Mouse (Mus musculus) heart, embryonic 11.5 days (tissue): Measurements from ENCODE around the gene Zkscan16. TPM values are rescaled to one million over a fixed set of nuclear protein-coding genes. Genes with fewer than 3 reads are reported as not detected.

Source experiments
- ATAC-seq: fragments of 200-750 bp; cut with Nextera tagmentation; replicated peaks from 2 replicates; pipeline ENCODE4 v1.8.0; 2017; ENCODE audit warnings: moderate library complexity; ENCODE audit not compliant: insufficient number of reproducible peaks, low FRiP score, low TSS enrichment
- H3K27ac ChIP-seq: fragments of 300-500 bp; sonication (generic); 2 replicates; pipeline ENCODE4 v1.5.1; 2014; ENCODE audit warnings: mild to moderate bottlenecking, low read depth, low read length
- H3K27me3 ChIP-seq: fragments of 300-500 bp; sonication (generic); 2 replicates; pipeline ENCODE4 v1.6.1; 2014; ENCODE audit warnings: mild to moderate bottlenecking, low read length, mixed read lengths; ENCODE audit not compliant: control insufficient read depth, insufficient read depth
- H3K36me3 ChIP-seq: fragments of 300-500 bp; sonication (generic); 2 replicates; pipeline ENCODE4 v1.6.1; 2014; ENCODE audit warnings: mild to moderate bottlenecking, low read length, moderate library complexity, mixed read lengths; ENCODE audit not compliant: control insufficient read depth, insufficient read depth
- H3K4me1 ChIP-seq: fragments of 300-500 bp; sonication (generic); 2 replicates; pipeline ENCODE4 v1.6.1; 2014; ENCODE audit warnings: low read length; ENCODE audit not compliant: control insufficient read depth, insufficient read depth
- H3K4me2 ChIP-seq: fragments of 300-500 bp; sonication (generic); 2 replicates; pipeline ENCODE4 v1.6.1; 2014; ENCODE audit warnings: mild to moderate bottlenecking, moderate library complexity
- H3K4me3 ChIP-seq: fragments of 300-500 bp; sonication (generic); 2 replicates; pipeline ENCODE4 v1.5.1; 2014; ENCODE audit warnings: low read depth, low read length
- H3K9ac ChIP-seq: fragments of 300-500 bp; sonication (generic); 2 replicates; pipeline ENCODE4 v1.6.1; 2014; ENCODE audit warnings: mild to moderate bottlenecking, low read depth, low read length, moderate library complexity
- H3K9me3 ChIP-seq: fragments of 300-500 bp; sonication (generic); replicated peaks from 2 replicates; pipeline ENCODE4 v1.6.1; 2016; ENCODE audit warnings: low read length; ENCODE audit not compliant: control insufficient read depth
- WGBS: fragments of 180-500 bp; shearing (Covaris S2); extraction: QIAGEN DNeasy Blood & Tissue Kit; methylation state at CpG from one replicate; pipeline ENCODE4 v1.1.7; 2014; ENCODE audit not compliant: insufficient replicate concordance; 5-methylcytosine and 5-hydroxymethylcytosine counted together
- polyA plus RNA-seq: library from polyadenylated mRNA; unstranded; fragments of >200 nt; fragmentation: Nextera tagmentation; extraction: Ambion mirVana; gene quantifications from 2 replicates; pipeline ENCODE4 v1.2.1, GENCODE M21; 2014

Zkscan16 gene
- polyA plus RNA-seq, 1 experiment from 2014 or later, result 0.20 TPM

DNA sequence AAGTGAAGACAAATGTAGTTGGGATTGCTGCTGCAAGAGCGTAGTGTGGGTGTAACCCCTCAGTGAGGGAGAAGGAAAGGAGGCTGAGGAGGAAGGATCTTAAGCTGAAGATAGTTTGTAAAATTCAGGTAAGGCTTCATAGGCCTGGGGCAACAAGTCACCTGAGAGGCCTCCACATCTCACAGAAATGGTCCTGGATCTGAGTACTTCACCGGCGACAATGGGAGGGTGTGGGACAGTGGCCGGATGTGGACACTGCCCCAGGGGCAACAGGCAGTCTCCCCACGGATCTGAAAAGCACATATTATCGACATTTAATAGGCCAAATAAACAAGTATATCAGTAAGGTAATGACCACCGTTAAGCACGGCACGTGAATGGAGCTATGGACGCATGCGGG lies 9.2 kb downstream of the Zkscan16 start:
- no peak overlapping the region for H3K4me3 ChIP-seq
- H3K27ac ChIP-seq, result no peak overlapping the region
- H3K4me1 ChIP-seq, result no peaks in the 10 kb centered on the region
- no peak overlapping the region for H3K9ac ChIP-seq
- 85% methylated on average over 11 of the region's 11 CpGs for WGBS
- no peaks in the 10 kb centered on the region for H3K27me3 ChIP-seq
- no peaks in the 10 kb centered on the region for H3K36me3 ChIP-seq
- ATAC-seq, result no peak
- no peak overlapping the region for H3K4me2 ChIP-seq
- H3K9me3 ChIP-seq, result no peaks in the 10 kb centered on the region

DNA sequence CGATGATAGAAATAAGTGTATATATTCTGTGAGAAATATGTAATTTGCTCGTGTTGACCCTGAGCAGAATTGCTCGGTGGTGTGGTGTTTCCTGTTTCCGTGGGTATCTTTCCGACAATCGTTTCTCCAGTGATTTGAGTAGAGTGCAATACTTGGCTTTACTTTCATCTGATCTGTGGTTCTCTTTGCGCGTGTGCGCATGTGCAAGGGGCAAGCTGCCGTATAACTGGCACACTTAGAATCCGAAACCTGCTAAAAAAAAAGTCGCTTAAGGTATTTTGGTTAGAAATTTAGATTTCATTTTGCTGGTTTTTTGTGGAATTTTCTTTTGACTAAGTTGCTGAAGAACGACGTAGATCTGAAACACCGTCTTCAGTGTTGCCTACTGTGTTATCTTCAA lies 18.3 kb downstream of the Zkscan16 start:
- H3K9ac ChIP-seq, result no peak overlapping the region

DNA sequence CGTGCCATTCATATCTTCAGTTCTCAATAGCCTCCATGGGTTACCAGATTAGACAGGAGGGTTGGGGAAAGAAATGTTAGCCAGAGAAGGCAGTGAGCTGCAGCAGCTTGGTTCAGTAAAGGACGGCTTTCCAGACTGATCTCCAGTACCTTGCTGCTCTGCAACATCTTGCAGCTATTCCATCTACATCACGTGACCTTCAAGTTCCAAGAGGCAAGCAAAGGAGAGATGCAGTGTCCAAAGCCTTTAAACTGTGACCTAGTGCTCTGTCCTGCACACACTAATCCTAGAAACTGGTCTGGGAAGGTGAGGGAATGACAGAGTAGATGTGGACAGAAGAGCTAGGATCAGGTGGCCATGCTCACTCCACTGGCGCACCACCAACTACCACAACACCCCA lies 19.8 kb downstream of the Zkscan16 start:
- WGBS, result 79% methylated on average over 4 of the region's 4 CpGs

More for the DNA sequence above, 18.3 kb downstream of the Zkscan16 start:
- 84% methylated on average over 15 of the region's 15 CpGs for WGBS
- H3K27ac ChIP-seq, result no peak overlapping the region
- ATAC-seq, result no peak
- no peaks in the 10 kb centered on the region for H3K9me3 ChIP-seq
- H3K27me3 ChIP-seq, result no peaks in the 10 kb centered on the region
- H3K36me3 ChIP-seq, result no peaks in the 10 kb centered on the region
- H3K4me1 ChIP-seq, result no peaks in the 10 kb centered on the region
- no peak overlapping the region for H3K4me2 ChIP-seq
- no peak overlapping the region for H3K4me3 ChIP-seq

DNA sequence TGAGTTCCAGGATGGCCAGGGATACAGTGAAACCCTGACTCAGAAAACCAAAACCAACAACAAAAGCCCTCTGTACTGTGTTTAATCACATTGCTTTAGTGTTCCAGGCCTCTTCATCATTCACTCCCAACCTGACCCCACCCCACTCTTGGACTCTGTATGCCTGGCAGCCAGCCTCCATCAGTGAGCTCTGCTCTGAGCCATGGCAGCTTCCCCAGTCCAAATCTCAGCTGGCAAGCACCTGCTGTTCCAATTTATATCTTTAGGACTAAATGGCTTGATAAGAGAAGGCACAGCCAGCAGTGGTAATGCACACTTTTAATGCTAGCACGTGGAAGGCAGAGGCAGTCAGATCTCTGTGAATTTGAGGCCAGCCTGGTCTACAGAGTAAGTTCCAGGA lies 21.7 kb downstream of the Zkscan16 start:
- Histone ChIP-seq H3K9me3 (no peaks in the 10 kb centered on the region), H3K27me3 (no peaks in the 10 kb centered on the region), H3K9ac (no peak overlapping the region), H3K4me3 (no peak overlapping the region), H3K4me1 (no peaks in the 10 kb centered on the region), H3K27ac (no peak overlapping the region), H3K36me3 (no peaks in the 10 kb centered on the region), H3K4me2 (no peak overlapping the region)
- no peak for ATAC-seq
- 76% methylated on average over 1 of the region's 1 CpGs for WGBS

More for the DNA sequence above, 19.8 kb downstream of the Zkscan16 start:
- Histone ChIP-seq H3K9ac (no peak overlapping the region), H3K4me3 (no peak overlapping the region), H3K27me3 (no peaks in the 10 kb centered on the region), H3K27ac (no peak overlapping the region), H3K36me3 (no peaks in the 10 kb centered on the region), H3K4me1 (no peaks in the 10 kb centered on the region), H3K9me3 (no peaks in the 10 kb centered on the region), H3K4me2 (no peak overlapping the region)
- ATAC-seq, result no peak

DNA sequence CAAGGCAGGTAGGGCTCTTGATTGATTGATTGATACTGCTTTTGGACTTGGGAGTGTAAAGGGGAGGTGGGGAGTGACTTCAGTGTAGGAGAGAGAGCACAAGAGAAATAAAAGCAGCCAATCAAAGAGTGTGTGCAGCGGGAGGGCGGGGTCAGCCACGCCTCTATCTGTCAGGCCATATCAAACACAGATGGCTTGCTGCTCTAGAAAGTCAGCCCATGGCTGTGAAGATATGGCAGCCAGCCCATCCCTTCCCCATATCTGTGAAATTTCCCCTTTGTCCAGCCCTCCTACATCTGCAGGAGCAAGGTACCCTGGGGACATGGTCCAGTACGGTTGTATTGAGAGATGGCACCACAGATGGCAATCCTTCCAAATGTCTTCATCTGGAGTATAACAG lies 27.2 kb downstream of the Zkscan16 start:
- no peak overlapping the region for H3K9ac ChIP-seq
- no peak overlapping the region for H3K27ac ChIP-seq
- 70% methylated on average over 4 of the region's 4 CpGs for WGBS
- ATAC-seq, result no peak
- no peaks in the 10 kb centered on the region for H3K27me3 ChIP-seq
- no peaks in the 10 kb centered on the region for H3K9me3 ChIP-seq
- H3K4me3 ChIP-seq, result no peak overlapping the region
- H3K4me2 ChIP-seq, result no peak overlapping the region
- no peaks in the 10 kb centered on the region for H3K4me1 ChIP-seq
- H3K36me3 ChIP-seq, result no peaks in the 10 kb centered on the region

DNA sequence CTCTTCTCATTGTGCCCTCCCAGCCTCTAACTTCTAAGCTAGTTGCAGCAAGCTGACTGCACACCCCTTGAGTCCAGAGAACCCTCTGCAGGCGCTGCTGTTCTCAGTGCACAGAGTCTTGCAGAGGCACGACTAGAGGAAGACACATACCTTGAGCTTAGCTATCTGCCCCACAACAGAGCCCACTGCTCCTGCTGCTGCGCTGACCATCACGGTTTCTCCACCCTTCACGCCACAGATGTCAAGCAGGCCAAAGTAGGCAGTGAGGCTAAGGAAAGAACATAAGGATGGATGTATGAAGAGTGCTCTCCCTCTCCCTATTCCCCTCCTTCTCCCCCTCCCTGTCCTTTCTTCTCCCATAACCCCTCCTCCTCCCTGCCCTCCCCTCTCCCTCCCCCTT lies 32.3 kb downstream of the Zkscan16 start:
- H3K9me3 ChIP-seq, result no peaks in the 10 kb centered on the region
- 69% methylated on average over 5 of the region's 5 CpGs for WGBS
- no peak overlapping the region for H3K27ac ChIP-seq
- no peaks in the 10 kb centered on the region for H3K27me3 ChIP-seq
- no peaks in the 10 kb centered on the region for H3K4me1 ChIP-seq
- no peak for ATAC-seq
- H3K9ac ChIP-seq, result no peak overlapping the region
- no peak overlapping the region for H3K4me2 ChIP-seq
- H3K36me3 ChIP-seq, result no peaks in the 10 kb centered on the region
- no peak overlapping the region for H3K4me3 ChIP-seq

DNA sequence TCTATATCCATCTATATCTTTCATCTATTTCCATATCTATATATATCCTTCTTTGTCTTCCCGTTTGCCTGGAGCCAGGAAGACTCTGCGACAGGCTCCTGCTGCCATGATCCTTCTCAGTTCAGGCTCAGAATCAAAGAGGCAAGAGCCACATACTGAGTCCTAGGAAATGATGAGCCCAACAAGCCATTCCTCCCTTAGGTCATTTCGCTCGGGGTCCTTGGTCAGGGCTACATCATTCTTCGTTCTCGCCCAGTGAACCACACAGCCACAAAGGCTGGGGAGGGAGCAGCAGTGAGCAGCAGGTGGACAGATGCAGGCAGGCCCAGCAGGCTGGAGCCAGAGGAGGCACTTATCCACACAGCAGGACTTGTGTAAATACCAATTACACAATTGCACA lies 38.0 kb downstream of the Zkscan16 start:
- Histone ChIP-seq H3K4me1 (no peaks in the 10 kb centered on the region), H3K36me3 (no peaks in the 10 kb centered on the region), H3K9ac (no peak overlapping the region), H3K27me3 (no peaks in the 10 kb centered on the region), H3K4me2 (no peak overlapping the region), H3K4me3 (no peak overlapping the region), H3K9me3 (no peaks in the 10 kb centered on the region), H3K27ac (no peak overlapping the region)
- WGBS, result 76% methylated on average over 6 of the region's 6 CpGs
- ATAC-seq, result no peak

DNA sequence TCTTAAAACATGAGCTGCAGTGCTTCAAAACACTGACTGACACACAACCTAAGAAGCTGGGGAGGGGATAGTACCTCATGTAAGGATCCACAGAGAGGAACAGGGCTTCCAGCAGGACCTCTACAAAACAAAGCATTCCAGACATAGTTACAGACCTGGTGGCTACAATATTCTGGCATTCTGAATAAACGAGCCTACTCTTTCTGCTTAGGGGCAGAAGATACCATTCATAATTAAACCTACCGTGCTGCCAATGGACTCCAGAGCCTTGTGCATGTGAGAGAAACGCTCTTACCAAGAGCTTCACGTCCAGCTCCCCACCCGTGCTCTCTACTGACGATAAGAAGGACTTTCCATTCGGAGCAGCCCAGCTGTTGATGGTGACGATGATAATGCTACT lies 39.4 kb downstream of the Zkscan16 start:
- WGBS, result 75% methylated on average over 8 of the region's 8 CpGs
- H3K4me1 ChIP-seq, result 0 out of 2 replicates have a peak, but pooled peaks cover 5% of the 10 kb centered on the region
- H3K9ac ChIP-seq, result no peak overlapping the region
- H3K36me3 ChIP-seq, result no peaks in the 10 kb centered on the region
- no peak for ATAC-seq
- H3K27me3 ChIP-seq, result no peaks in the 10 kb centered on the region
- no peak overlapping the region for H3K4me2 ChIP-seq
- no peak overlapping the region for H3K4me3 ChIP-seq
- no peak overlapping the region for H3K27ac ChIP-seq
- H3K9me3 ChIP-seq, result no peaks in the 10 kb centered on the region

DNA sequence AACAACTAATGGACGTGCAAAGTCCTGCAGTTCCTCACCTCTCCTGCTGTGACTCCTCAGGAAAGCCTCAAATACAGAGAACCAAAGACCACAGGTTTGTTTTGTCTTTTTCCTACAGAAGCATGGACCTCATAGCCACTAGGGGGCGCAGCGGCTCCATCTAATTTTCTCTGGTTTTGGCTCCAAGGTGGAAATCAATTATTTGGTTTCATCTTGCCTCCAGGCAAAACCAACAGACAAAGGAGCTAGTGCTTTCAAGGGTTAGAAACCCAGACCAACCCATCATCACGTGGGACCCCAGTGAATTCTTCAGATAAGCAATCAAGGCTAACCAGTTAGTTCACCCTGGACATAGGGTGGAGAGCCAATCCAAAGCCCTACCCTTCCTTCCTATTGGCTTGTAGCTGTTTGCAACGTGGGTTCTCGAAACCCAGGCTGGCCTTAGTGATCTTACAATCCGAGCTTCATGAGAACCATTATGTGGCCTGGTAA lies 41.8 kb downstream of the Zkscan16 start:
- ATAC-seq, result no peak
- H3K4me2 ChIP-seq, result no peak overlapping the region
- no peak overlapping the region for H3K9ac ChIP-seq
- H3K4me3 ChIP-seq, result no peak overlapping the region
- no peaks in the 10 kb centered on the region for H3K36me3 ChIP-seq
- 14% methylated on average over 7 of the region's 7 CpGs for WGBS
- 0 out of 2 replicates have a peak, but pooled peaks cover 5% of the 10 kb centered on the region for H3K4me1 ChIP-seq
- no peaks in the 10 kb centered on the region for H3K9me3 ChIP-seq
- no peak overlapping the region for H3K27ac ChIP-seq
- H3K27me3 ChIP-seq, result 0 out of 2 replicates have a peak, but pooled peaks cover 4% of the 10 kb centered on the region
